Mouse (Mus musculus) lung, embryonic 14.5 days (tissue): Measurements from ENCODE around the gene 2310003L06Rik. TPM values are rescaled to one million over a fixed set of nuclear protein-coding genes. Genes with fewer than 3 reads are reported as not detected.

Experiments
- ATAC-seq: fragments of 200-750 bp; cut with Nextera tagmentation; 2 replicates; pipeline ENCODE4 v1.8.0; 2017; ENCODE audit warnings: mild to moderate bottlenecking, moderate TSS enrichment, moderate library complexity; ENCODE audit not compliant: insufficient read depth
- DNase-seq: peaks from one replicate; pipeline ENCODE4 v3.0.0-alpha.2; 2015
- H3K27ac ChIP-seq: fragments of 300-500 bp; sonication (generic); 2 replicates; pipeline ENCODE4 v1.5.1; 2014; ENCODE audit warnings: low read depth, mild to moderate bottlenecking, moderate library complexity
- H3K27me3 ChIP-seq: fragments of 300-500 bp; sonication (generic); 2 replicates; pipeline ENCODE4 v1.6.1; 2014; ENCODE audit warnings: low read length, control low read depth; ENCODE audit not compliant: insufficient read depth
- H3K36me3 ChIP-seq: fragments of 300-500 bp; sonication (generic); 2 replicates; pipeline ENCODE4 v1.6.1; 2014; ENCODE audit warnings: control low read depth; ENCODE audit not compliant: insufficient read depth
- H3K4me1 ChIP-seq: fragments of 300-500 bp; sonication (generic); 2 replicates; pipeline ENCODE4 v1.6.1; 2014; ENCODE audit warnings: antibody characterized with exemption, control low read depth; ENCODE audit not compliant: insufficient read depth
- H3K4me2 ChIP-seq: fragments of 300-500 bp; sonication (generic); 2 replicates; pipeline ENCODE4 v1.6.1; 2014; ENCODE audit warnings: mild to moderate bottlenecking
- H3K4me3 ChIP-seq: fragments of 300-500 bp; sonication (generic); 2 replicates; pipeline ENCODE4 v1.5.1; 2014; ENCODE audit warnings: low read depth, low read length
- H3K9ac ChIP-seq: fragments of 300-500 bp; sonication (generic); 2 replicates; pipeline ENCODE4 v1.6.1; 2014
- H3K9me3 ChIP-seq: fragments of 300-500 bp; sonication (generic); 2 replicates; pipeline ENCODE4 v1.6.1; 2016; ENCODE audit warnings: low read depth, low read length, control low read depth
- CTCF ChIP-seq: IDR thresholded peaks from 2 replicates; pipeline ENCODE4 v1.5.1; 2016; ENCODE audit warnings: antibody characterized with exemption, low read depth
- WGBS: fragments of 180-500 bp; shearing (Covaris S2); extraction: QIAGEN DNeasy Blood & Tissue Kit; methylation state at CpG from one replicate; pipeline ENCODE4 v1.1.7; 2014; 5-methylcytosine and 5-hydroxymethylcytosine counted together
- polyA plus RNA-seq: library from polyadenylated mRNA; unstranded; fragments of >200 nt; fragmentation: Nextera tagmentation; extraction: Ambion mirVana; gene quantifications from 2 replicates; pipeline ENCODE4 v1.2.1, GENCODE M21; 2014

2310003L06Rik gene
- polyA plus RNA-seq, 1 experiment from 2014 or later, result not detected

- WGBS, result 51% methylated on average over 3 of the region's 3 CpGs
- ATAC-seq, result no peak
- H3K9ac ChIP-seq, result no peak overlapping the region
These were observed 13.4 kb downstream of the 2310003L06Rik start for GRCm38 (mm10) chr5:87982468-87983214.

GRCm38 (mm10) chr5:88002249-88002648 lies 33.0 kb downstream of the 2310003L06Rik start, which contains the start of gene Smr3a:
Gene Smr3a (plus strand): TSS chr5:88002549.
- Histone ChIP-seq H3K9ac (no peak within 1 kb of the TSS), H3K4me2 (no peak within 1 kb of the TSS), H3K4me1 (no peaks in the 10 kb centered on the region), H3K27me3 (no peaks in the 10 kb centered on the region), H3K36me3 (no peaks in the 10 kb centered on the region), H3K27ac (no peak within 1 kb of the TSS), H3K4me3 (no peak within 1 kb of the TSS), H3K9me3 (no peaks in the 10 kb centered on the region)
- TF ChIP-seq CTCF, result no peak
- ATAC-seq (no peak), DNase-seq (no peak)
- WGBS, result 75% methylated on average over 3 of the region's 3 CpGs

More at GRCm38 (mm10) chr5:87982468-87983214, 13.4 kb downstream of the 2310003L06Rik start:
- no peak for DNase-seq
- H3K9me3 ChIP-seq, result no peaks in the 10 kb centered on the region
- H3K4me2 ChIP-seq, result no peak overlapping the region
- no peak for TF ChIP-seq CTCF
- H3K36me3 ChIP-seq, result no peaks in the 10 kb centered on the region
- H3K27ac ChIP-seq, result no peak overlapping the region
- no peaks in the 10 kb centered on the region for H3K4me1 ChIP-seq
- no peak overlapping the region for H3K4me3 ChIP-seq
- H3K27me3 ChIP-seq, result no peaks in the 10 kb centered on the region

GRCm38 (mm10) chr5:88005241-88005640 lies 36.0 kb downstream of the 2310003L06Rik start:
- Histone ChIP-seq H3K4me3 (no peak overlapping the region), H3K4me2 (no peak overlapping the region), H3K36me3 (no peaks in the 10 kb centered on the region), H3K9me3 (no peaks in the 10 kb centered on the region), H3K27ac (no peak overlapping the region), H3K9ac (no peak overlapping the region), H3K27me3 (no peaks in the 10 kb centered on the region), H3K4me1 (no peaks in the 10 kb centered on the region)
- DNase-seq (no peak), ATAC-seq (no peak)
- no peak for TF ChIP-seq CTCF

Other genes starting within 250 kb of the 2310003L06Rik start
- gene Csn1s2a, start 194.9 kb upstream of the 2310003L06Rik start, polyA plus RNA-seq, result not detected in 2 replicates
- gene Csn1s2b, start 161.4 kb upstream of the 2310003L06Rik start, polyA plus RNA-seq, result not detected in 2 replicates
- not detected in 2 replicates for gene Prr27, start 143.8 kb upstream of the 2310003L06Rik start, polyA plus RNA-seq
- gene Odam, start 84.4 kb upstream of the 2310003L06Rik start, polyA plus RNA-seq, result not detected in 2 replicates
- gene Csn3, start 43.9 kb upstream of the 2310003L06Rik start, polyA plus RNA-seq, result not detected in 2 replicates
- gene Gm28434, start 58 bp downstream of the 2310003L06Rik start, polyA plus RNA-seq, result not detected in 2 replicates
- not detected in 2 replicates for gene Cabs1, start 10.0 kb downstream of the 2310003L06Rik start, polyA plus RNA-seq
- gene Smr3a, start 33.1 kb downstream of the 2310003L06Rik start, polyA plus RNA-seq, result not detected in 2 replicates
- not detected in 2 replicates for gene Smr2, start 117.1 kb downstream of the 2310003L06Rik start, polyA plus RNA-seq
- not detected in 2 replicates for gene Gm11116, start 142.1 kb downstream of the 2310003L06Rik start, polyA plus RNA-seq
- not detected in 2 replicates for gene Gm11115, start 184.6 kb downstream of the 2310003L06Rik start, polyA plus RNA-seq